Mouse (Mus musculus) stomach, embryonic 15.5 days (tissue): ENCODE data around the gene Dnttip1. TPM values are rescaled to one million over a fixed set of nuclear protein-coding genes. Genes with fewer than 3 reads are reported as not detected.
"Not testable (repeated sequence)": the region's sequence is repeated elsewhere in the genome, so short reads cannot be mapped to it uniquely, and the experiment has no call there.

Source experiments
- ATAC-seq: fragments of 200-750 bp; cut with Nextera tagmentation; 2 replicates; pipeline ENCODE4 v1.8.0; 2017; ENCODE audit warnings: low read depth, moderate number of reproducible peaks, moderate TSS enrichment; ENCODE audit not compliant: insufficient read depth, low FRiP score
- H3K27ac ChIP-seq: fragments of 300-500 bp; sonication (generic); 2 replicates; pipeline ENCODE4 v1.5.1; 2015; ENCODE audit warnings: mild to moderate bottlenecking, inconsistent platforms
- H3K27me3 ChIP-seq: fragments of 300-500 bp; sonication (generic); replicated peaks from 2 replicates; pipeline ENCODE4 v1.6.1; 2015; ENCODE audit warnings: inconsistent platforms
- H3K36me3 ChIP-seq: fragments of 300-500 bp; sonication (generic); 2 replicates; pipeline ENCODE4 v1.6.1; 2015; ENCODE audit warnings: inconsistent platforms
- H3K4me1 ChIP-seq: fragments of 300-500 bp; sonication (generic); 2 replicates; pipeline ENCODE4 v1.6.1; 2015; ENCODE audit warnings: inconsistent platforms
- H3K4me2 ChIP-seq: fragments of 300-500 bp; sonication (generic); 2 replicates; pipeline ENCODE4 v1.6.1; 2015; ENCODE audit warnings: mild to moderate bottlenecking, inconsistent platforms
- H3K4me3 ChIP-seq: fragments of 300-500 bp; sonication (generic); replicated peaks from 2 replicates; pipeline ENCODE4 v1.5.1; 2015; ENCODE audit warnings: inconsistent platforms
- H3K9ac ChIP-seq: fragments of 300-500 bp; sonication (generic); 2 replicates; pipeline ENCODE4 v1.6.1; 2015; ENCODE audit warnings: inconsistent platforms
- H3K9me3 ChIP-seq: fragments of 300-500 bp; sonication (generic); 2 replicates; pipeline ENCODE4 v1.6.1; 2016; ENCODE audit warnings: inconsistent platforms
- WGBS: fragments of 180-500 bp; shearing (Covaris S2); methylation state at CpG from one replicate; pipeline ENCODE4 v1.1.7; 2015; 5-methylcytosine and 5-hydroxymethylcytosine counted together
- polyA plus RNA-seq: library from polyadenylated mRNA; unstranded; fragments of >200 nt; fragmentation: Nextera tagmentation; extraction: Ambion mirVana; gene quantifications from 2 replicates; pipeline ENCODE4 v1.2.1, GENCODE M21; 2015

Dnttip1 gene
- polyA plus RNA-seq, 1 experiment from 2014 or later, result 64.7 TPM

DNA sequence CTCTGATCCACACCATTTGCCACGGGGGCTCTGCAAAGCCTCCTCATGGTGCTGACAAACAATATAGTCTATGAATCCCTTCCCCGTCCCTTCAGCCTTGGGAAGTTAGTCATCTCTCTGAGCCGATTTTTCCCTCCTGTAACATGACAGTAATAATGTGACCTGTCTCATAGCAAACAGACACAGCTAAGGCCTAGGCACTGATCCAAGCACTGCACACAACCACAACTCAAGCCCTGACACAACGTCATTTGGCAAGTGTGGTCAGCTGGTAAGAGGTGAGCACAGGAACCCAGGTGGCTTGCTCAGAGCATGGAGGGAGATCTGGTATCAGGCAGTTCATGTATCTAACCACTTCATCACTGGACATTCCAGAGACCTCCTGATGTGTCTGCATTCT, 50.1 kb downstream of the Dnttip1 start:
- no peak overlapping the region for H3K4me3 ChIP-seq
- H3K9me3 ChIP-seq, result no peaks in the 10 kb centered on the region
- no peak overlapping the region for H3K4me2 ChIP-seq
- 74% methylated on average over 4 of the region's 4 CpGs for WGBS
- no peak for ATAC-seq
- peaks cover 2% of the 10 kb centered on the region; the same call in 1 of the 2 replicates for H3K4me1 ChIP-seq
- no peaks in the 10 kb centered on the region for H3K27me3 ChIP-seq
- no peak overlapping the region for H3K27ac ChIP-seq
- H3K36me3 ChIP-seq, result peaks cover 51% of the 10 kb centered on the region
- no peak overlapping the region for H3K9ac ChIP-seq

DNA sequence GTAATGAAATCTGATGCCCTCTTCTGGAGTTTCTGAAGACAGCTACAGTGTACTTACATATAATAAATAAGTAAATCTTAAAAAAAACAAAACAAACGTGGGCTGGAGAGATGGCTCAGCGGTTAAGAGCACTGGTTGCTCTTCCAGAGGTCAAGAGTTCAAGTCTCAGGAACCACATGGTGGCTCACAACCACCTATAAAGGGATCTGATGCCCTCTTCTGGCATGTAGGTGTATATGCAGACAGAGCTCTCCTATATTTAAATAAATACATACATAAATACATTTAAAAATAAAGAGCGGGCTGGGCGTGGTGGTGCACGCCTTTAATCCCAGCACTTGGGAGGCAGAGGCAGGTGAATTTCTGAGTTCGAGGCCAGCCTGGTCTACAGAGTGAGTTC, 52.8 kb downstream of the Dnttip1 start:
- peaks cover 43% of the 10 kb centered on the region for H3K36me3 ChIP-seq
- not testable (repeated sequence) for ATAC-seq, H3K4me1 ChIP-seq, H3K27me3 ChIP-seq, H3K27ac ChIP-seq, H3K4me3 ChIP-seq, H3K9me3 ChIP-seq, H3K4me2 ChIP-seq, H3K9ac ChIP-seq
- WGBS, result 80% methylated on average over 6 of the region's 6 CpGs

DNA sequence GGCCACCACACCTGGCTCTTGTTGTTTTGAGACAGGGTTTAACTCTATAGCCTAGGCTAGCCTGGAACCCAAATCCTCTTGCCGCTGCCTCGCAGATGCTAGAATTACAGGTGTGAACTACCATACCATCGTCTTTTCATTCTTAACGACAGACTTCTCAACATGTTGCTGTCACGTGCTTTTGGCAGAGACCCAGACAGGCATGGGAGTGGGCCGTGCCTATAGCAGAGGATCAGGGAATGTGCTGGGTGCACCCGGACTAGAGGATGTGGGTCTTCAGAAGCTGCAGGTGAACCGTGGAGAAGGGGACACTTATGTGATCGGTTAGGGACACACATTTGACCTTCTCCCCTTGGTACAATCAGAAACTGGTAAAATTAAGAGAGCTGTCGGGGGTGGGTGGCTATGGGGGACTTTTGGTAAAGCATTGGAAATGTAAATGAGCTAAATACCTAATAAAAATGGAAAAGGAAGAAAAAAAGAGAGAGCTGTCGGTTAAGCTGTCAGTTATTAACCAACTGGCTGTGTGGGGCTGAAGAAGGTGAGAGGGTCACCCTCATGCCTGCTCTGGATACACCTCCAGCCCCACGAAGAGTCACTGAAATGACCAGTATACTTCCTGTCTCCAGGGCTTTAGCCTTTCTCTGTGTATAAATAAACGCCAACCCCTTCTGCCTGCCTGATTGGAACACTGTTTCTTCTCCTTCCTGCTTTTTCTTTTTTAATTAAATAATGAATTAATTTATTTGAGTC, 54.6 kb downstream of the Dnttip1 start:
- Histone ChIP-seq H3K9me3 (no peaks in the 10 kb centered on the region), H3K36me3 (peaks cover 30% of the 10 kb centered on the region), H3K4me3 (no peak overlapping the region), H3K9ac (no peak overlapping the region), H3K4me2 (no peak overlapping the region), H3K4me1 (peaks cover 5% of the 10 kb centered on the region), H3K27me3 (no peaks in the 10 kb centered on the region), H3K27ac (no peak overlapping the region)
- no peak for ATAC-seq
- WGBS, result 88% methylated on average over 13 of the region's 13 CpGs

DNA sequence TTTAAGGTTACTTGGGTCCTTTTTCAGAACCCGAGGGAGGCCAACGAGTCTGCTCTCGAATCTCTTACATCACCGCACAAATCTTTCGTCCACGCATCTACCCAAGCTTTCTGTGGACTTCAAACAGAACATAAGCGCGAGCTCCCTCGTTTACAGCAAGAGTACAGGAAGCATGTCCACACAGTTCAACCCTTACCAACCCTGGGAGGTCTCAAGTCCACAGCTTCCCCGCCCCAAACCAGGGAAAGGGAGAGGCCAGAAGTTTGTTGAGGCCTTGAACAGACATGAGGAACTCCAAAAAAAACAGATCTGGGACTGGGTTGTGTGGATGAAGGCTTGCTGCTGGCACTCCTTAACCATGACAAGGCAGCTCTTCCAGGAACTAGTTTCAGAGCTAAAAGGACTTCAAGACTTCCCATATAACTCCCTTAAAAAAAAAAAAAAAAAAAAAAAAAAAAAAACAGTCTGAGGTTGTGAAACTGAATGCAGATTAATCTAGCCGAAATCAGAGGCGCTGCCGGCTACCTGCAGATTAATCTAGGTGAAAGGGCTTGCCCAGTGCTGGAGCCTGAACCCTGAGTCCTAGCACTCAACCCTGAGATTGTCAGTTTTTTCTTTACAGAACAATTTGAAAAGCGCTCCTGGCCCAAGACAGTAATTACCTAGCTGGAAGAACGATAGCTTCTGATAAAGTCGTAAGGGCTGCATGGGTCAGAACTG, 57.6 kb downstream of the Dnttip1 start:
- Histone ChIP-seq H3K27me3 (no peaks in the 10 kb centered on the region), H3K9me3 (no peaks in the 10 kb centered on the region), H3K27ac (no peak overlapping the region), H3K4me2 (peak overlapping the region; percentile 58), H3K4me1 (peaks cover 11% of the 10 kb centered on the region), H3K4me3 (peak overlapping the region; percentile 88), H3K36me3 (peaks cover 19% of the 10 kb centered on the region; the same call in 1 of the 2 replicates), H3K9ac (peak overlapping the region; percentile 47; the same call in 1 of the 2 replicates)
- WGBS, result 85% methylated on average over 16 of the region's 16 CpGs
- ATAC-seq, result no peak

DNA sequence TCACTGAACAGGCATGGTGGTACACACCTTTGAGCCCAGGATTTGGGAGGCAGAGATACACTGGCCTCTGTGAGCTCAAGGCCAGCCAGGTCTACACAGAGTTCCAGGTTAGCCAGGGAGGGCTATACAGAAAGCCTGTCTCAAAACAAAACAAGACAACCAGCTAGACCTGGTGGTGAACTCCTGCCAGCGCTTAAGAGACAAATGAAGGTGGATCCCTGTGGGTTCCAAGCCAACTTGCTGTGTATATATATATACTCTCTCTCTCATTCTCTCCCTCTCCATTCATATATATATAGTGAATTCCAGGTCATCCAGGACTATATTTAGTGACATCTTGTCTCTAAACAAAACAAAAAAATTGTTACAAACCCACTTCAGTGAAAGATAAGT, 58.1 kb downstream of the Dnttip1 start:
- H3K36me3 ChIP-seq, result peaks cover 20% of the 10 kb centered on the region; the same call in 1 of the 2 replicates
- peak overlapping the region; percentile 88 for H3K4me3 ChIP-seq
- H3K4me1 ChIP-seq, result peaks cover 11% of the 10 kb centered on the region
- no peaks in the 10 kb centered on the region for H3K9me3 ChIP-seq
- peak overlapping the region; percentile 58 for H3K4me2 ChIP-seq
- ATAC-seq, result no peak
- H3K9ac ChIP-seq, result peak overlapping the region; percentile 47
- no peak overlapping the region for H3K27ac ChIP-seq
- WGBS, result 56% methylated on average over 1 of the region's 1 CpGs
- H3K27me3 ChIP-seq, result no peaks in the 10 kb centered on the region

DNA sequence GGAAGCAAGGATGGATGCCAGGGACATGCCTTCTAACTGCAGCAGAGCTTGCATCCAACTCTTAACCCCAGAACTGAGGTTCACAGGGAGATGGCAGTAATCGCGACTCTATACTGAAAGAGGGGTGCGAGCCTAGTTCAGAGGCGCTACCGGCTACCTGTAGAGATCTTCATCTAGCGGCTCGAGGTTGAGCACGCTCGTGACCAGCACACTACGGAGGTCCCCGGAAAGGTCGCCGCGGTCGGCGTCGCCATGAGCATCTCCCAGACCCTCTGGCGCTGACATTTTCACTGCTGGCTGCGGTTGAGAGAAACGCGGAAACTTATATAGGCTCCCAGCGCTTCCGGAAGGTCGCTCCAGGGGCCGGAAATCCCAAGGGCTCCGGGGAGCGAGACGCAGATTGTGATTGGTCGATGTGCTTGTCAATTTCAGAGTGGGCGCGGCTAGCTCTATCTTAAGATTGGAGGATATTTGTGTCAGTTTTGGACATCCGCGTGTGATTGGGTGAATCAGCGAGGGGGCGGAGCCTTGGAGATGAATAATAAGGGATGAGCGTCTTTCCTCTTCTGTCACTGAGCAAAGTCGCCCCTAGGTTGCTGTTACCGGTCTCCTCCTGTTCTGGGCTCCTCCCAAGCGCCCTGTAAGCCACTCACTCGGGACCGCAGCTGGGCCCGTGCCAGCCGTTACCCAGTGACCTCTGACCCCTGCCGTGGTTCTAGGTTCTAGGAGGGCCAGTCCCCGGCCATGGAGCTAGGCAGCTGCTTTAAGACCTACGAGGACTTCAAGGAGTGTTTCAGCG, 58.9 kb downstream of the Dnttip1 start, which contains the start of the genes Acot8 and Zswim3:
Gene Acot8, minus strand, starts transcription at position 350 of the 799 bp plus-strand sequence.
Gene Zswim3, plus strand, starts transcription at position 566 of the 799 bp plus-strand sequence.
- peak; percentile 95 for ATAC-seq
- peak within 1 kb of the TSS; percentile 88 for H3K4me3 ChIP-seq
- H3K27ac ChIP-seq, result peak within 1 kb of the TSS; percentile 92
- WGBS, result under 1% methylated on average over 47 of the region's 47 CpGs
- no peaks in the 10 kb centered on the region for H3K27me3 ChIP-seq
- H3K9me3 ChIP-seq, result no peaks in the 10 kb centered on the region
- peak within 1 kb of the TSS; percentile 91 for H3K4me2 ChIP-seq
- H3K36me3 ChIP-seq, result peaks cover 13% of the 10 kb centered on the region; the same call in 1 of the 2 replicates
- peaks cover 11% of the 10 kb centered on the region for H3K4me1 ChIP-seq
- H3K9ac ChIP-seq, result peak within 1 kb of the TSS; percentile 81

- Histone ChIP-seq H3K4me2 (peak overlapping the region; percentile 91), H3K4me3 (peak overlapping the region; percentile 88), H3K4me1 (peaks cover 11% of the 10 kb centered on the region), H3K27me3 (no peaks in the 10 kb centered on the region), H3K27ac (peak overlapping the region; percentile 92), H3K9me3 (no peaks in the 10 kb centered on the region), H3K9ac (peak overlapping the region; percentile 81), H3K36me3 (peaks cover 10% of the 10 kb centered on the region; the same call in 1 of the 2 replicates)
- ATAC-seq, result peak; percentile 53; the same call in 1 of the 2 replicates
- under 1% methylated on average over 21 of the region's 21 CpGs for WGBS
Observed at GRCm38 (mm10) chr2:164805332-164805718, 59.5 kb downstream of the Dnttip1 start.

GRCm38 (mm10) chr2:164806614-164807013, 60.8 kb downstream of the Dnttip1 start:
- Histone ChIP-seq H3K27me3 (no peaks in the 10 kb centered on the region), H3K27ac (0 out of 2 replicates have a peak overlapping the region, but pooled peaks have one; percentile 10), H3K9me3 (no peaks in the 10 kb centered on the region), H3K4me3 (no peak overlapping the region), H3K4me1 (peaks cover 11% of the 10 kb centered on the region), H3K4me2 (0 out of 2 replicates have a peak overlapping the region, but pooled peaks have one; percentile 8), H3K36me3 (peaks cover 10% of the 10 kb centered on the region; the same call in 1 of the 2 replicates), H3K9ac (no peak overlapping the region)
- no peak for ATAC-seq
- WGBS, result 62% methylated on average over 7 of the region's 7 CpGs

DNA sequence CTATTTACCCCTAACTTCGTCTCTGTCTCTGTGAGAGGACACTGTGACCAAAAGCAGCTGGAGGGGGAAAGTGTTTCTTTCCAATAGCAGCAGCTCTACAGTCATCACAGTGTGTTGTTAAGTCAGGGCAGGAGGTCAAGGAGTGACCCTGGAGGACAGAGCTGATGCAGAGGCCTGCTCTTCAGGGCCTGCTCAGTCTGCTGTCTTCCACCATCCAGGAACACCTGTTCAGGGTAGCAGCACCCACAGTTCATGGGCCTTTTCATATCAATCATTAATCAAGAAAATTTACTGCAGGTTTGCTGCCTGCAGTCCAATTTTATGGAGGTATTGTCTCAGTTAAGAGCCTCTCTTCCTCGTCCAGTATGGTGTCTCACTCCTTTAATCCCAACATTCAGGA, 67.8 kb downstream of the Dnttip1 start:
- no peak overlapping the region for H3K4me2 ChIP-seq
- H3K27me3 ChIP-seq, result no peaks in the 10 kb centered on the region
- no peak overlapping the region for H3K9ac ChIP-seq
- WGBS, result 59% methylated on average over 2 of the region's 2 CpGs
- 0 out of 2 replicates have a peak, but pooled peaks cover under 1% of the 10 kb centered on the region for H3K36me3 ChIP-seq
- H3K27ac ChIP-seq, result no peak overlapping the region
- H3K4me1 ChIP-seq, result peaks cover 12% of the 10 kb centered on the region; the same call in 1 of the 2 replicates
- no peak overlapping the region for H3K4me3 ChIP-seq
- no peak for ATAC-seq
- H3K9me3 ChIP-seq, result no peaks in the 10 kb centered on the region

GRCm38 (mm10) chr2:164815348-164815747, 69.6 kb downstream of the Dnttip1 start:
- peaks cover 6% of the 10 kb centered on the region; the same call in 1 of the 2 replicates for H3K36me3 ChIP-seq
- no peaks in the 10 kb centered on the region for H3K27me3 ChIP-seq
- no peak overlapping the region for H3K27ac ChIP-seq
- peaks cover 12% of the 10 kb centered on the region; the same call in 1 of the 2 replicates for H3K4me1 ChIP-seq
- H3K4me2 ChIP-seq, result no peak overlapping the region
- no peak for ATAC-seq
- H3K9me3 ChIP-seq, result no peaks in the 10 kb centered on the region
- 86% methylated on average over 5 of the region's 5 CpGs for whole genome bisulfite sequencing
- no peak overlapping the region for H3K4me3 ChIP-seq
- H3K9ac ChIP-seq, result no peak overlapping the region

GRCm38 (mm10) chr2:164815821-164816220, 70.0 kb downstream of the Dnttip1 start:
- Histone ChIP-seq H3K4me1 (peaks cover 12% of the 10 kb centered on the region; the same call in 1 of the 2 replicates), H3K27ac (no peak overlapping the region), H3K4me2 (no peak overlapping the region), H3K9ac (no peak overlapping the region), H3K4me3 (no peak overlapping the region), H3K27me3 (no peaks in the 10 kb centered on the region), H3K9me3 (no peaks in the 10 kb centered on the region), H3K36me3 (peaks cover 6% of the 10 kb centered on the region; the same call in 1 of the 2 replicates)
- no peak for ATAC-seq
- WGBS, result 88% methylated on average over 8 of the region's 8 CpGs
